Mouse (Mus musculus) forebrain, embryonic 16.5 days (tissue): ENCODE results near the gene Cldn19. TPM values are rescaled to one million over a fixed set of nuclear protein-coding genes. Genes with fewer than 3 reads are reported as not detected.

Experiments
- polyA plus RNA-seq: library from polyadenylated mRNA; unstranded; fragments of >200 nt; fragmentation: Nextera tagmentation; extraction: Ambion mirVana; gene quantifications from 2 replicates; pipeline ENCODE4 v1.2.1, GENCODE M21; 2015

The Cldn19 gene
- polyA plus RNA-seq, 1 experiment from 2014 or later, result 0.08 TPM

Other genes starting within 250 kb of the Cldn19 start
- 88.3 and 103 TPM in 2 replicates for gene Slc2a1, start 146.7 kb upstream of the Cldn19 start, polyA plus RNA-seq
- 3.7 and 6.1 TPM in 2 replicates for gene Zfp691, start 81.2 kb upstream of the Cldn19 start, polyA plus RNA-seq
- 0.16 and 0.54 TPM in 2 replicates for gene Ermap, start 65.4 kb upstream of the Cldn19 start, polyA plus RNA-seq
- gene Svbp, start 60.1 kb upstream of the Cldn19 start, polyA plus RNA-seq, result 235 and 249 TPM in 2 replicates
- gene Tmem269, start 37.2 kb upstream of the Cldn19 start, polyA plus RNA-seq, result 0.39 and 0.49 TPM in 2 replicates
- 27.9 and 30.1 TPM in 2 replicates for gene AU022252, start 22.7 kb upstream of the Cldn19 start, polyA plus RNA-seq
- 9.3 and 9.4 TPM in 2 replicates for gene P3h1, start 22.5 kb upstream of the Cldn19 start, polyA plus RNA-seq
- 731 and 789 TPM in 2 replicates for gene Ybx1, start 39.2 kb downstream of the Cldn19 start, polyA plus RNA-seq
- gene Ppih, start 65.1 kb downstream of the Cldn19 start, polyA plus RNA-seq, result 60.5 and 63.3 TPM in 2 replicates
- 11.4 and 15.5 TPM in 2 replicates for gene Ccdc30, start 160.1 kb downstream of the Cldn19 start, polyA plus RNA-seq
- 16.2 and 16.4 TPM in 2 replicates for gene Ppcs, start 167.0 kb downstream of the Cldn19 start, polyA plus RNA-seq
- gene Zmynd12, start 167.4 kb downstream of the Cldn19 start, polyA plus RNA-seq, result 0.14 and 0.29 TPM in 2 replicates
- gene Rimkla, start 237.2 kb downstream of the Cldn19 start, polyA plus RNA-seq, result 22.9 and 23.3 TPM in 2 replicates